Mouse (Mus musculus): ENCODE results near the gene Xab2. TPM values are rescaled to one million over a fixed set of nuclear protein-coding genes. Genes with fewer than 3 reads are reported as not detected.

The Xab2 gene
- polyA plus RNA-seq, 1 experiment = 57.8 TPM

GRCm38 (mm10) chr8:3603439-3603838, 17.7 kb downstream of the Xab2 start:
- Histone ChIP-seq H3K9ac (ENCODE audit: low read depth, poor library complexity, severe bottlenecking) (no peak overlapping the region), H3K4me3 (ENCODE audit: low read depth, low read length) (no peak overlapping the region), H3K4me1 (ENCODE audit: control insufficient read depth, insufficient read depth, low read length) (peaks cover 5% of the 10 kb centered on the region), H3K9me3 (replicated peaks; ENCODE audit: control insufficient read depth, insufficient read depth, low read length, poor library complexity, severe bottlenecking) (no peaks in the 10 kb centered on the region), H3K27me3 (ENCODE audit: control insufficient read depth, insufficient read depth, low read length, poor library complexity, severe bottlenecking) (no peaks in the 10 kb centered on the region), H3K36me3 (ENCODE audit: control insufficient read depth, insufficient read depth, low read length, poor library complexity, severe bottlenecking) (peaks cover 63% of the 10 kb centered on the region), H3K27ac (ENCODE audit: insufficient read depth, low read length) (no peak overlapping the region)
- TF ChIP-seq EP300 (IDR thresholded peaks at IDR 0.05; ENCODE audit: insufficient read depth, low read depth, low read length) (no peak), POLR2A (IDR thresholded peaks at IDR 0.05; ENCODE audit: insufficient read depth, low read length) (no peak), CTCF (IDR thresholded peaks at IDR 0.05; ENCODE audit: low read depth, low read length) (no peak)

- Histone ChIP-seq H3K27me3 (ENCODE audit: control insufficient read depth, insufficient read depth, low read length, poor library complexity, severe bottlenecking) (no peaks in the 10 kb centered on the region), H3K27ac (ENCODE audit: insufficient read depth, low read length) (peak overlapping the region; percentile 81), H3K9ac (ENCODE audit: low read depth, poor library complexity, severe bottlenecking) (peak overlapping the region; percentile 57), H3K4me3 (ENCODE audit: low read depth, low read length) (no peak overlapping the region), H3K9me3 (replicated peaks; ENCODE audit: control insufficient read depth, insufficient read depth, low read length, poor library complexity, severe bottlenecking) (no peaks in the 10 kb centered on the region), H3K4me1 (ENCODE audit: control insufficient read depth, insufficient read depth, low read length) (peaks cover 5% of the 10 kb centered on the region), H3K36me3 (ENCODE audit: control insufficient read depth, insufficient read depth, low read length, poor library complexity, severe bottlenecking) (peaks cover 46% of the 10 kb centered on the region)
- no peak for TF ChIP-seq EP300 (IDR thresholded peaks at IDR 0.05; ENCODE audit: insufficient read depth, low read depth, low read length)
- TF ChIP-seq CTCF (IDR thresholded peaks at IDR 0.05; ENCODE audit: low read depth, low read length) = no peak
Observed at GRCm38 (mm10) chr8:3600401-3600800, 20.7 kb downstream of the Xab2 start.

- TF ChIP-seq CTCF (IDR thresholded peaks at IDR 0.05; ENCODE audit: low read depth, low read length) (no peak), EP300 (IDR thresholded peaks at IDR 0.05; ENCODE audit: insufficient read depth, low read depth, low read length) (peak; percentile 96), POLR2A (IDR thresholded peaks at IDR 0.05; ENCODE audit: insufficient read depth, low read length) (no peak)
Observed at GRCm38 (mm10) chr8:3599219-3599618, 21.9 kb downstream of the Xab2 start.

GRCm38 (mm10) chr8:3598054-3598453, 23.1 kb downstream of the Xab2 start:
- TF ChIP-seq POLR2A (IDR thresholded peaks at IDR 0.05; ENCODE audit: insufficient read depth, low read length) (peak; percentile 76), EP300 (IDR thresholded peaks at IDR 0.05; ENCODE audit: insufficient read depth, low read depth, low read length) (no peak)
- H3K27me3 ChIP-seq (ENCODE audit: control insufficient read depth, insufficient read depth, low read length, poor library complexity, severe bottlenecking) = no peaks in the 10 kb centered on the region
- H3K9me3 ChIP-seq (replicated peaks; ENCODE audit: control insufficient read depth, insufficient read depth, low read length, poor library complexity, severe bottlenecking) = no peaks in the 10 kb centered on the region
- H3K27ac ChIP-seq (ENCODE audit: insufficient read depth, low read length) = peak overlapping the region; percentile 81
- peak overlapping the region; percentile 45 for H3K9ac ChIP-seq (ENCODE audit: low read depth, poor library complexity, severe bottlenecking)
- H3K4me3 ChIP-seq (ENCODE audit: low read depth, low read length) = peak overlapping the region; percentile 58
- peaks cover 25% of the 10 kb centered on the region for H3K36me3 ChIP-seq (ENCODE audit: control insufficient read depth, insufficient read depth, low read length, poor library complexity, severe bottlenecking)
- H3K4me1 ChIP-seq (ENCODE audit: control insufficient read depth, insufficient read depth, low read length) = peaks cover 10% of the 10 kb centered on the region

More at GRCm38 (mm10) chr8:3599219-3599618, 21.9 kb downstream of the Xab2 start:
- H3K9me3 ChIP-seq (replicated peaks; ENCODE audit: control insufficient read depth, insufficient read depth, low read length, poor library complexity, severe bottlenecking) = no peaks in the 10 kb centered on the region
- H3K4me1 ChIP-seq (ENCODE audit: control insufficient read depth, insufficient read depth, low read length) = peaks cover 5% of the 10 kb centered on the region
- peak overlapping the region; percentile 81 for H3K27ac ChIP-seq (ENCODE audit: insufficient read depth, low read length)
- H3K9ac ChIP-seq (ENCODE audit: low read depth, poor library complexity, severe bottlenecking) = peak overlapping the region; percentile 57
- H3K4me3 ChIP-seq (ENCODE audit: low read depth, low read length) = no peak overlapping the region
- H3K27me3 ChIP-seq (ENCODE audit: control insufficient read depth, insufficient read depth, low read length, poor library complexity, severe bottlenecking) = no peaks in the 10 kb centered on the region
- peaks cover 36% of the 10 kb centered on the region for H3K36me3 ChIP-seq (ENCODE audit: control insufficient read depth, insufficient read depth, low read length, poor library complexity, severe bottlenecking)

GRCm38 (mm10) chr8:3594466-3594865, 26.6 kb downstream of the Xab2 start:
- H3K9ac ChIP-seq (ENCODE audit: low read depth, poor library complexity, severe bottlenecking) = no peak overlapping the region
- H3K4me3 ChIP-seq (ENCODE audit: low read depth, low read length) = no peak overlapping the region
- TF ChIP-seq CTCF (IDR thresholded peaks at IDR 0.05; ENCODE audit: low read depth, low read length) (no peak), EP300 (IDR thresholded peaks at IDR 0.05; ENCODE audit: insufficient read depth, low read depth, low read length) (no peak), POLR2A (IDR thresholded peaks at IDR 0.05; ENCODE audit: insufficient read depth, low read length) (no peak)
- H3K36me3 ChIP-seq (ENCODE audit: control insufficient read depth, insufficient read depth, low read length, poor library complexity, severe bottlenecking) = no peaks in the 10 kb centered on the region
- no peak overlapping the region for H3K27ac ChIP-seq (ENCODE audit: insufficient read depth, low read length)
- peaks cover 12% of the 10 kb centered on the region for H3K4me1 ChIP-seq (ENCODE audit: control insufficient read depth, insufficient read depth, low read length)
- no peaks in the 10 kb centered on the region for H3K9me3 ChIP-seq (replicated peaks; ENCODE audit: control insufficient read depth, insufficient read depth, low read length, poor library complexity, severe bottlenecking)
- no peaks in the 10 kb centered on the region for H3K27me3 ChIP-seq (ENCODE audit: control insufficient read depth, insufficient read depth, low read length, poor library complexity, severe bottlenecking)

- Histone ChIP-seq H3K9ac (ENCODE audit: low read depth, poor library complexity, severe bottlenecking) (no peak overlapping the region), H3K4me1 (ENCODE audit: control insufficient read depth, insufficient read depth, low read length) (peaks cover 10% of the 10 kb centered on the region), H3K27ac (ENCODE audit: insufficient read depth, low read length) (no peak overlapping the region), H3K27me3 (ENCODE audit: control insufficient read depth, insufficient read depth, low read length, poor library complexity, severe bottlenecking) (no peaks in the 10 kb centered on the region), H3K9me3 (replicated peaks; ENCODE audit: control insufficient read depth, insufficient read depth, low read length, poor library complexity, severe bottlenecking) (no peaks in the 10 kb centered on the region), H3K36me3 (ENCODE audit: control insufficient read depth, insufficient read depth, low read length, poor library complexity, severe bottlenecking) (no peaks in the 10 kb centered on the region), H3K4me3 (ENCODE audit: low read depth, low read length) (no peak overlapping the region)
- TF ChIP-seq POLR2A (IDR thresholded peaks at IDR 0.05; ENCODE audit: insufficient read depth, low read length) = no peak
- TF ChIP-seq EP300 (IDR thresholded peaks at IDR 0.05; ENCODE audit: insufficient read depth, low read depth, low read length) = no peak
- no peak for TF ChIP-seq CTCF (IDR thresholded peaks at IDR 0.05; ENCODE audit: low read depth, low read length)
Observed at GRCm38 (mm10) chr8:3593470-3593869, 27.6 kb downstream of the Xab2 start.

All from ES-Bruce4 (cell line).